Mouse (Mus musculus) E14TG2a.4 (cell line): ENCODE results near the gene Nfya.

Experiments used
- CTCF ChIP-seq: conservative IDR thresholded peaks from 2 replicates; pipeline ENCODE4 v1.5.1; 2014; ENCODE audit warnings: low read length
- NANOG ChIP-seq: IDR thresholded peaks from 2 replicates; pipeline ENCODE4 v1.6.1; 2014; ENCODE audit warnings: borderline replicate concordance, low read length, mixed read lengths

DNA sequence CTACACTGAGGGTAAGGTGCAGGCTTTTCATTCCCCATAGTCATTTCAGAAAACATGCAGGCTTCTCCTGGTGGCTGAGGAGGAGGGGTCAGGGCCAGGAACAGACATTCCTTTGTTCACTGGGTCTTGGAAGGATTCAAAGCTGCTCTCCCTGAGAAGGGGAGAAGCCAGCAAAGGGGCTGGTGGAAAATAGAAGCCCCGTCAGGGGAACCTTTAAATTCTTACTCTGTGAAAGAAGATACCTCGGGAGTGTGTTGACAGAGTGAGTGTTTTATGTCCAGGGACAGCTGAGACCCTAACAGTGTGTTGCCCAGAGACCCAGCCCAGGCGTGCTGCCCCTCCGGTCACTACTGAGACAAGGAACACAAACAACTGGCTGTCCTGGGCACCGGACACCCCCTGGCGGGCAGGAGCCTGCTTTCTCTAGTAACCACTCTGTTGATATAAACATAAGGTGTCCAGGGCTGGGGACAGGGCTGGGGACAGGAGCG, 27.8 kb upstream of the Nfya start:
- no peak for TF ChIP-seq CTCF
- TF ChIP-seq NANOG, result no peak
